Mouse (Mus musculus): ENCODE results near the gene Fyb.

GRCm38 (mm10) chr15:6678479-6678878 is 155.8 kb downstream of the Fyb start:
- TF ChIP-seq CTCF (IDR thresholded peaks at IDR 0.05; ENCODE audit: borderline replicate concordance, insufficient read depth, low read length): no peak
- TF ChIP-seq POLR2A (IDR thresholded peaks at IDR 0.05; ENCODE audit: low read depth, low read length): no peak

Data from embryonic fibroblast, embryonic 13.5 days (primary cell).